In the genomic region with DNA sequence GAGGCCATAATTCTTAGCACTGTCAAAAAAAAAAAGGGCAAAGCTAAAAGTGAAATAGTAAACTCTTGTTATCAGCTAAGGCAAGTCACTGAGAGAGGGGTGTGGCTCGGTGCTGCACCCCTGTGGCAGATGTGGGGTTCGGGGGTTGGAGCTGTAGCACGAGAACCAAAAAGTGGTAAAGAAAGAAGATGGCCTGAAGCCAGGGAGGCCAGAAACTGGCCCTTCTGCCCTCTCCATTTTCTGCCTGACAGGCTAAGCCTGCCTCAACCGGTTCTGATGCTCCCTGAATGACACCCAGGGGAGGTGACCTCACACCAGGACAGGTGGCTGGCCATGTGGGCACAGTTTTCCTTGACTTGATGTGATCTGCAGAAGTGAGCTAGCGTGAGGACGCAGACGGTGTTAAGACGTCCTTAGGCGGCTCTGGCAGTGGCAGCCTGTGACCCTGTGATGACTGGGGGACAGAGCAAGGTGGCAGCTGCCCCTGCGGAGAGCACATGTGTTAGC, we compare ENCODE assay signal across 8 mouse cellular contexts. TPM values are rescaled to one million over a fixed set of nuclear protein-coding genes. Genes with fewer than 3 reads are reported as not detected.
A peak's percentile ranks its signal among the peaks of the same experiment; 100 is the strongest.
DNase-seq lines count a peak whose midpoint lies in the region; ATAC-seq and TF ChIP-seq lines count a peak whose summit lies in the region.

No protein-coding gene starts in this region.

- no peak overlapping the region for H3K9ac ChIP-seq in forebrain, embryonic 16.5 days (replicated peaks; ENCODE audit: low read depth, low read length)
- H3K9ac ChIP-seq in heart, postnatal 0 days (replicated peaks; ENCODE audit: low read depth, low read length), result no peak overlapping the region
- H3K9ac ChIP-seq in limb, embryonic 11.5 days (ENCODE audit: low read length), result no peak overlapping the region

- peak overlapping the region; percentile 31; the same call in 1 of the 2 replicates for H3K27ac ChIP-seq in forebrain, embryonic 10.5 days
- H3K27ac ChIP-seq in forebrain, embryonic 16.5 days (ENCODE audit: low read length), result no peak overlapping the region
- H3K27ac ChIP-seq in heart, postnatal 0 days (ENCODE audit: low read depth), result peak overlapping the region; percentile 75; the same call in 1 of the 2 replicates
- peak overlapping the region; percentile 36; the same call in 1 of the 2 replicates for H3K27ac ChIP-seq in limb, embryonic 11.5 days (replicated peaks; ENCODE audit: low read depth, low read length)
- peak overlapping the region; percentile 42 for H3K27ac ChIP-seq in small intestine, adult 2 months (ENCODE audit: insufficient read depth, low read depth, low read length)

- H3K27me3 ChIP-seq in forebrain, embryonic 10.5 days (ENCODE audit: poor library complexity, severe bottlenecking), result no peaks in the 10 kb centered on the region
- no peaks in the 10 kb centered on the region for H3K27me3 ChIP-seq in forebrain, embryonic 16.5 days (replicated peaks; ENCODE audit: control insufficient read depth, insufficient read depth, low read length)
- no peaks in the 10 kb centered on the region for H3K27me3 ChIP-seq in G1E (ENCODE audit: insufficient read depth, low read length)
- no peaks in the 10 kb centered on the region for H3K27me3 ChIP-seq in heart, postnatal 0 days (ENCODE audit: control insufficient read depth, insufficient read depth, low read length)
- H3K27me3 ChIP-seq in limb, embryonic 11.5 days (ENCODE audit: control insufficient read depth, insufficient read depth, low read length), result no peaks in the 10 kb centered on the region
- no peaks in the 10 kb centered on the region for H3K27me3 ChIP-seq in small intestine, adult 2 months (ENCODE audit: control insufficient read depth, insufficient read depth, low read length)

- no peak for ATAC-seq in forebrain, embryonic 16.5 days
- peak; percentile 77 for ATAC-seq in G1E (ENCODE audit: extremely low read depth, insufficient number of reproducible peaks, low FRiP score, poor library complexity, severe bottlenecking)
- ATAC-seq in heart, postnatal 0 days (ENCODE audit: insufficient read depth, low read depth), result no peak
- 0 out of 2 replicates have a peak, but pooled peaks have one; percentile 6 for ATAC-seq in limb, embryonic 11.5 days (ENCODE audit: insufficient number of reproducible peaks, low FRiP score, low TSS enrichment, low read depth)

- TF ChIP-seq CTCF in G1E (IDR thresholded peaks at IDR 0.05; ENCODE audit: low read depth, low read length), result no peak
- no peak for TF ChIP-seq CTCF in heart, postnatal 0 days (IDR thresholded peaks at IDR 0.05; ENCODE audit: low read depth)
- peak; percentile 30; the same call in 1 of the 2 replicates for TF ChIP-seq CTCF in small intestine, adult 2 months (IDR thresholded peaks at IDR 0.05; ENCODE audit: extremely low read depth, insufficient read length, insufficient replicate concordance, low read depth, low read length)

- H3K36me3 ChIP-seq in forebrain, embryonic 10.5 days (replicated peaks), result peaks cover 21% of the 10 kb centered on the region
- H3K36me3 ChIP-seq in forebrain, embryonic 16.5 days (ENCODE audit: control insufficient read depth, insufficient read depth), result 0 out of 2 replicates have a peak, but pooled peaks cover 3% of the 10 kb centered on the region
- H3K36me3 ChIP-seq in G1E (replicated peaks), result peaks cover 85% of the 10 kb centered on the region
- H3K36me3 ChIP-seq in heart, postnatal 0 days (replicated peaks; ENCODE audit: control insufficient read depth, insufficient read depth, low read length), result peaks cover 3% of the 10 kb centered on the region
- no peaks in the 10 kb centered on the region; the same call in none of the 2 replicates for H3K36me3 ChIP-seq in limb, embryonic 11.5 days (ENCODE audit: control insufficient read depth, insufficient read depth, low read length)
- H3K36me3 ChIP-seq in small intestine, adult 2 months (ENCODE audit: control insufficient read depth, insufficient read depth, low read length), result peaks cover 17% of the 10 kb centered on the region

- DNase-seq in forebrain, embryonic 10.5 days (ENCODE audit: extremely low spot score, low spot score), result no peak
- peak; percentile 71 for DNase-seq in G1E (ENCODE audit: low spot score)
- DNase-seq in heart, postnatal 0 days (ENCODE audit: low spot score), result no peak
- DNase-seq in limb, embryonic 11.5 days (ENCODE audit: low spot score), result peak; percentile 46
- no peak for DNase-seq in right cerebral cortex, adult 2 months (ENCODE audit: low spot score in 2 of 2)
- no peak for DNase-seq in ovary, postnatal 14 days (ENCODE audit: low spot score)

- H3K4me1 ChIP-seq in forebrain, embryonic 10.5 days, result peaks cover 41% of the 10 kb centered on the region
- H3K4me1 ChIP-seq in forebrain, embryonic 16.5 days (replicated peaks; ENCODE audit: control insufficient read depth, insufficient read depth, low read length), result peaks cover 25% of the 10 kb centered on the region
- H3K4me1 ChIP-seq in G1E (ENCODE audit: insufficient read depth, low read depth, low read length), result peaks cover 46% of the 10 kb centered on the region
- peaks cover 8% of the 10 kb centered on the region for H3K4me1 ChIP-seq in heart, postnatal 0 days (ENCODE audit: control insufficient read depth, insufficient read depth)
- peaks cover 41% of the 10 kb centered on the region for H3K4me1 ChIP-seq in limb, embryonic 11.5 days (ENCODE audit: control insufficient read depth, insufficient read depth, low read length)
- H3K4me1 ChIP-seq in small intestine, adult 2 months (ENCODE audit: control insufficient read depth, insufficient read depth, insufficient read length, low read length), result peaks cover 38% of the 10 kb centered on the region

- no peaks in the 10 kb centered on the region for H3K9me3 ChIP-seq in forebrain, embryonic 10.5 days
- H3K9me3 ChIP-seq in forebrain, embryonic 16.5 days (ENCODE audit: control insufficient read depth, low read length), result no peaks in the 10 kb centered on the region
- H3K9me3 ChIP-seq in G1E (replicated peaks), result no peaks in the 10 kb centered on the region
- H3K9me3 ChIP-seq in heart, postnatal 0 days (replicated peaks; ENCODE audit: control insufficient read depth, low read length), result no peaks in the 10 kb centered on the region
- H3K9me3 ChIP-seq in limb, embryonic 11.5 days (ENCODE audit: control insufficient read depth, low read length), result no peaks in the 10 kb centered on the region

- WGBS in forebrain, embryonic 10.5 days, result 70% methylated on average over 10 of the region's 10 CpGs
- 62% methylated on average over 10 of the region's 10 CpGs for WGBS in forebrain, embryonic 16.5 days
- 62% methylated on average over 10 of the region's 10 CpGs for WGBS in heart, postnatal 0 days
- 38% methylated on average over 10 of the region's 10 CpGs for WGBS in limb, embryonic 11.5 days
- 33% methylated on average over 10 of the region's 10 CpGs for WGBS in small intestine, adult 2 months

- no peak for TF ChIP-seq EP300 in heart, postnatal 0 days (IDR thresholded peaks at IDR 0.05; ENCODE audit: low read depth)

- no peak overlapping the region for H3K4me2 ChIP-seq in forebrain, embryonic 16.5 days (ENCODE audit: low read length)
- H3K4me2 ChIP-seq in heart, postnatal 0 days (ENCODE audit: low read depth, low read length), result no peak overlapping the region
- H3K4me2 ChIP-seq in limb, embryonic 11.5 days (ENCODE audit: low read depth, severe bottlenecking), result no peak overlapping the region

- no peak for TF ChIP-seq POLR2A in small intestine, adult 2 months (IDR thresholded peaks at IDR 0.05; ENCODE audit: low read depth, low read length)

- no peak overlapping the region for H3K4me3 ChIP-seq in forebrain, embryonic 10.5 days
- H3K4me3 ChIP-seq in forebrain, embryonic 16.5 days (replicated peaks; ENCODE audit: low read length), result no peak overlapping the region
- peak overlapping the region; percentile 62; the same call in 1 of the 2 replicates for H3K4me3 ChIP-seq in G1E (ENCODE audit: low read depth, low read length)
- no peak overlapping the region for H3K4me3 ChIP-seq in heart, postnatal 0 days (ENCODE audit: low read depth, low read length)
- H3K4me3 ChIP-seq in limb, embryonic 11.5 days (ENCODE audit: low read depth, low read length), result no peak overlapping the region
- no peak overlapping the region for H3K4me3 ChIP-seq in small intestine, adult 2 months (ENCODE audit: low read depth, low read length)

RNA-seq across cellular contexts. Expression of a gene that starts 10.5 kb away (rescaled TPM):
- 10.7 and 11.7 TPM in 2 replicates for polyA plus RNA-seq in forebrain, embryonic 10.5 days (2016; fragmentation: Nextera tagmentation; extraction: Ambion mirVana)
- polyA plus RNA-seq in forebrain, embryonic 16.5 days (2015; fragmentation: Nextera tagmentation; extraction: Ambion mirVana), result 15.4 and 18.3 TPM in 2 replicates
- total RNA-seq in G1E (2014; fragmentation: Nextera tagmentation), result 22.3 and 51.6 TPM in 2 replicates
- total RNA-seq in G1E (2017), result 2.1 and 3.2 TPM in 2 replicates
- 33.2 and 36.0 TPM in 2 replicates for polyA plus RNA-seq in G1E (2012)
- total RNA-seq in heart, postnatal 0 days (2014; rRNA removed; ENCODE audit: low replicate concordance), result 15.8 and 27.6 TPM in 2 replicates
- 11.5 and 11.7 TPM in 2 replicates for polyA plus RNA-seq in heart, postnatal 0 days (2015; fragmentation: Nextera tagmentation; extraction: Ambion mirVana)
- polyA plus RNA-seq in limb, embryonic 11.5 days (2014; fragmentation: Nextera tagmentation; extraction: Ambion mirVana), result 13.9 and 15.2 TPM in 2 replicates
- 48.5 and 115 TPM in 2 replicates for polyA plus RNA-seq in small intestine, adult 2 months (2012; rRNA removed)

RNA-seq across cellular contexts. Expression of a gene that starts 10.8 kb away (rescaled TPM):
- polyA plus RNA-seq in forebrain, embryonic 10.5 days (2016; fragmentation: Nextera tagmentation; extraction: Ambion mirVana), result 0.37 and 0.84 TPM in 2 replicates
- 0.98 and 1.0 TPM in 2 replicates for polyA plus RNA-seq in forebrain, embryonic 16.5 days (2015; fragmentation: Nextera tagmentation; extraction: Ambion mirVana)
- not detected in 2 replicates for total RNA-seq in G1E (2014; fragmentation: Nextera tagmentation)
- total RNA-seq in G1E (2017), result 0.35 and 0.60 TPM in 2 replicates
- 1.2 and 1.5 TPM in 2 replicates for polyA plus RNA-seq in G1E (2012)
- total RNA-seq in heart, postnatal 0 days (2014; rRNA removed; ENCODE audit: low replicate concordance), result not detected in 2 replicates
- 0.14 and 0.18 TPM in 2 replicates for polyA plus RNA-seq in heart, postnatal 0 days (2015; fragmentation: Nextera tagmentation; extraction: Ambion mirVana)
- polyA plus RNA-seq in limb, embryonic 11.5 days (2014; fragmentation: Nextera tagmentation; extraction: Ambion mirVana), result 0.27 and 0.40 TPM in 2 replicates
- 0.15 and 0.25 TPM in 2 replicates for polyA plus RNA-seq in small intestine, adult 2 months (2012; rRNA removed)

RNA-seq across cellular contexts. Expression of a gene that starts 34.4 kb away (rescaled TPM):
- 16.5 and 17.8 TPM in 2 replicates for polyA plus RNA-seq in forebrain, embryonic 10.5 days (2016; fragmentation: Nextera tagmentation; extraction: Ambion mirVana)
- 21.2 and 26.9 TPM in 2 replicates for polyA plus RNA-seq in forebrain, embryonic 16.5 days (2015; fragmentation: Nextera tagmentation; extraction: Ambion mirVana)
- total RNA-seq in G1E (2014; fragmentation: Nextera tagmentation) (8.4 and 10.5 TPM in 2 replicates), G1E (2017) (9.5 and 13.7 TPM in 2 replicates)
- polyA plus RNA-seq in G1E (2012), result 42.4 and 45.7 TPM in 2 replicates
- total RNA-seq in heart, postnatal 0 days (2014; rRNA removed; ENCODE audit: low replicate concordance), result 20.2 and 24.5 TPM in 2 replicates
- polyA plus RNA-seq in heart, postnatal 0 days (2015; fragmentation: Nextera tagmentation; extraction: Ambion mirVana), result 15.7 and 16.3 TPM in 2 replicates
- polyA plus RNA-seq in limb, embryonic 11.5 days (2014; fragmentation: Nextera tagmentation; extraction: Ambion mirVana), result 11.6 and 13.5 TPM in 2 replicates
- 6.9 and 12.1 TPM in 2 replicates for polyA plus RNA-seq in small intestine, adult 2 months (2012; rRNA removed)

RNA-seq across cellular contexts. Expression of a gene that starts 34.6 kb away (rescaled TPM):
- polyA plus RNA-seq in forebrain, embryonic 10.5 days (2016; fragmentation: Nextera tagmentation; extraction: Ambion mirVana), result 63.3 and 64.1 TPM in 2 replicates
- polyA plus RNA-seq in forebrain, embryonic 16.5 days (2015; fragmentation: Nextera tagmentation; extraction: Ambion mirVana), result 49.2 and 49.3 TPM in 2 replicates
- total RNA-seq in G1E (2014; fragmentation: Nextera tagmentation), result 16.5 and 24.3 TPM in 2 replicates
- 31.5 and 34.7 TPM in 2 replicates for total RNA-seq in G1E (2017)
- polyA plus RNA-seq in G1E (2012), result 103 and 110 TPM in 2 replicates
- 23.0 and 24.1 TPM in 2 replicates for total RNA-seq in heart, postnatal 0 days (2014; rRNA removed; ENCODE audit: low replicate concordance)
- polyA plus RNA-seq in heart, postnatal 0 days (2015; fragmentation: Nextera tagmentation; extraction: Ambion mirVana), result 17.1 and 18.2 TPM in 2 replicates
- polyA plus RNA-seq in limb, embryonic 11.5 days (2014; fragmentation: Nextera tagmentation; extraction: Ambion mirVana), result 33.1 and 33.5 TPM in 2 replicates
- 23.1 and 44.6 TPM in 2 replicates for polyA plus RNA-seq in small intestine, adult 2 months (2012; rRNA removed)

RNA-seq across cellular contexts. Expression of a gene that starts 56.0 kb away (rescaled TPM):
- polyA plus RNA-seq in forebrain, embryonic 10.5 days (2016; fragmentation: Nextera tagmentation; extraction: Ambion mirVana), result not detected in 2 replicates
- polyA plus RNA-seq in forebrain, embryonic 16.5 days (2015; fragmentation: Nextera tagmentation; extraction: Ambion mirVana), result 0.39 and 0.46 TPM in 2 replicates
- total RNA-seq in G1E (2014; fragmentation: Nextera tagmentation) (not detected in 2 replicates), G1E (2017) (not detected in 2 replicates)
- polyA plus RNA-seq in G1E (2012), result not detected in 2 replicates
- not detected in 2 replicates for total RNA-seq in heart, postnatal 0 days (2014; rRNA removed; ENCODE audit: low replicate concordance)
- polyA plus RNA-seq in heart, postnatal 0 days (2015; fragmentation: Nextera tagmentation; extraction: Ambion mirVana), result not detected in 2 replicates
- polyA plus RNA-seq in limb, embryonic 11.5 days (2014; fragmentation: Nextera tagmentation; extraction: Ambion mirVana), result not detected in 2 replicates
- not detected in 2 replicates for polyA plus RNA-seq in small intestine, adult 2 months (2012; rRNA removed)

Comparison
In these comparisons a context has a peak if more than half of its experiments do, and no peak if none do; other contexts are left out.
1. DNase-seq: peak in G1E (single experiment) and limb, embryonic 11.5 days (single experiment); none in forebrain, embryonic 10.5 days (single experiment), heart, postnatal 0 days (single experiment), right cerebral cortex, adult 2 months (0 of 2) and ovary, postnatal 14 days (single experiment).
2. ATAC-seq: peak in G1E (single experiment) and limb, embryonic 11.5 days (single experiment); none in forebrain, embryonic 16.5 days (single experiment) and heart, postnatal 0 days (single experiment).